Mouse (Mus musculus): ENCODE data around the gene Prkaa2. TPM values are rescaled to one million over a fixed set of nuclear protein-coding genes. Genes with fewer than 3 reads are reported as not detected.

The Prkaa2 gene
- total and polyA plus RNA-seq, 2 experiments from 2014 or later, result 14.5 to 29.1 TPM

DNA sequence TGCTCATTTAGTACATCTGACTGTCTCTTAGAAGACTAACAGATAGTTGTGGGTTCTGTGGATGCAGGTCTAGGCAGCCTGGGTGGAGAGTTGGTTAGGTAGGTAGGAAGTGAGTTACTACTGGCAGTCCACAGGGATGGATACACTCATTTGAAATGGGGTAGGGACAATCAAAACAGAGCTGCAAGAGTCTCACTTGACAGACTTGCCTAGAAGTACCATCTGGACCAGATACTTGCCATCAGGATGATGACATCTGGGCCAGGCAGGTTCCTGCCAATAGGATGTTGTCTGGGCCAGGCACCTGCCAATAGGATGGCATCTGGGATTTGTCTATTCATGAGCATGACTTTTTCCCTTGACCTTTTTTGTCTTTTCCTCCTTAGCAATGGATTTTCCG lies 108.0 kb downstream of the Prkaa2 start:
- DNase-seq, result peak; percentile 57

GRCm38 (mm10) chr4:104999702-105000101 lies 110.0 kb downstream of the Prkaa2 start:
- Histone ChIP-seq H3K9ac (no peak overlapping the region), H3K27me3 (ENCODE audit: insufficient read depth, low read length) (no peaks in the 10 kb centered on the region), H3K4me3 (ENCODE audit: low read depth, low read length) (no peak overlapping the region), H3K36me3 (ENCODE audit: insufficient read depth) (no peaks in the 10 kb centered on the region), H3K4me1 (ENCODE audit: insufficient read depth) (no peaks in the 10 kb centered on the region), H3K27ac (ENCODE audit: low read depth, low read length) (no peak overlapping the region), H3K4me2 (ENCODE audit: low read depth) (no peak overlapping the region), H3K9me3 (ENCODE audit: low read length) (no peaks in the 10 kb centered on the region)
- DNase-seq (no peak), ATAC-seq (no peak)
- TF ChIP-seq CTCF (IDR thresholded peaks at IDR 0.05; ENCODE audit: low read depth), result no peak
- WGBS, result 73% methylated on average over 5 of the region's 5 CpGs

More for the DNA sequence above, 108.0 kb downstream of the Prkaa2 start:
- TF ChIP-seq CTCF (IDR thresholded peaks at IDR 0.05; ENCODE audit: low read depth), result no peak
- Histone ChIP-seq H3K36me3 (ENCODE audit: insufficient read depth) (no peaks in the 10 kb centered on the region), H3K4me3 (ENCODE audit: low read depth, low read length) (no peak overlapping the region), H3K9ac (no peak overlapping the region), H3K4me2 (ENCODE audit: low read depth) (no peak overlapping the region), H3K27me3 (ENCODE audit: insufficient read depth, low read length) (no peaks in the 10 kb centered on the region), H3K4me1 (ENCODE audit: insufficient read depth) (no peaks in the 10 kb centered on the region), H3K27ac (ENCODE audit: low read depth, low read length) (0 out of 2 replicates have a peak overlapping the region, but pooled peaks have one; percentile 23), H3K9me3 (ENCODE audit: low read length) (no peaks in the 10 kb centered on the region)
- 79% methylated on average over 1 of the region's 1 CpGs for WGBS
- peak; percentile 51; the same call in 1 of the 2 replicates for ATAC-seq

- no peaks in the 10 kb centered on the region for H3K27me3 ChIP-seq (ENCODE audit: insufficient read depth, low read length)
- no peaks in the 10 kb centered on the region for H3K9me3 ChIP-seq (ENCODE audit: low read length)
- no peaks in the 10 kb centered on the region for H3K4me1 ChIP-seq (ENCODE audit: insufficient read depth)
- H3K4me2 ChIP-seq (ENCODE audit: low read depth), result no peak overlapping the region
- no peak overlapping the region for H3K4me3 ChIP-seq (ENCODE audit: low read depth, low read length)
- no peaks in the 10 kb centered on the region for H3K36me3 ChIP-seq (ENCODE audit: insufficient read depth)
- no peak overlapping the region for H3K27ac ChIP-seq (ENCODE audit: low read depth, low read length)
- no peak for DNase-seq
- ATAC-seq, result no peak
- H3K9ac ChIP-seq, result no peak overlapping the region
- no peak for TF ChIP-seq CTCF (IDR thresholded peaks at IDR 0.05; ENCODE audit: low read depth)
- WGBS, result 89% methylated on average over 10 of the region's 10 CpGs
Observed at GRCm38 (mm10) chr4:104993140-104993874, 116.4 kb downstream of the Prkaa2 start.

- Histone ChIP-seq H3K4me3 (ENCODE audit: low read depth, low read length) (no peak overlapping the region), H3K27ac (ENCODE audit: low read depth, low read length) (no peak overlapping the region), H3K9ac (no peak overlapping the region), H3K36me3 (ENCODE audit: insufficient read depth) (no peaks in the 10 kb centered on the region), H3K4me2 (ENCODE audit: low read depth) (no peak overlapping the region), H3K27me3 (ENCODE audit: insufficient read depth, low read length) (no peaks in the 10 kb centered on the region), H3K4me1 (ENCODE audit: insufficient read depth) (no peaks in the 10 kb centered on the region), H3K9me3 (ENCODE audit: low read length) (no peaks in the 10 kb centered on the region)
- DNase-seq (no peak), ATAC-seq (no peak)
- 80% methylated on average over 3 of the region's 3 CpGs for WGBS
- TF ChIP-seq CTCF (IDR thresholded peaks at IDR 0.05; ENCODE audit: low read depth), result no peak
Observed at GRCm38 (mm10) chr4:104992271-104992670, 117.4 kb downstream of the Prkaa2 start.

GRCm38 (mm10) chr4:104990686-104991085 lies 119.0 kb downstream of the Prkaa2 start:
- no peaks in the 10 kb centered on the region for H3K9me3 ChIP-seq (ENCODE audit: low read length)
- H3K4me1 ChIP-seq (ENCODE audit: insufficient read depth), result no peaks in the 10 kb centered on the region
- DNase-seq (no peak), ATAC-seq (no peak)
- 59% methylated on average over 3 of the region's 3 CpGs for WGBS
- H3K4me3 ChIP-seq (ENCODE audit: low read depth, low read length), result no peak overlapping the region
- no peak overlapping the region for H3K27ac ChIP-seq (ENCODE audit: low read depth, low read length)
- no peak overlapping the region for H3K4me2 ChIP-seq (ENCODE audit: low read depth)
- H3K9ac ChIP-seq, result no peak overlapping the region
- no peaks in the 10 kb centered on the region for H3K36me3 ChIP-seq (ENCODE audit: insufficient read depth)
- H3K27me3 ChIP-seq (ENCODE audit: insufficient read depth, low read length), result no peaks in the 10 kb centered on the region
- no peak for TF ChIP-seq CTCF (IDR thresholded peaks at IDR 0.05; ENCODE audit: low read depth)

GRCm38 (mm10) chr4:104990016-104990415 lies 119.7 kb downstream of the Prkaa2 start:
- no peak for TF ChIP-seq CTCF (IDR thresholded peaks at IDR 0.05; ENCODE audit: low read depth)
- H3K36me3 ChIP-seq (ENCODE audit: insufficient read depth), result no peaks in the 10 kb centered on the region
- H3K27ac ChIP-seq (ENCODE audit: low read depth, low read length), result no peak overlapping the region
- H3K9ac ChIP-seq, result no peak overlapping the region
- no peak overlapping the region for H3K4me3 ChIP-seq (ENCODE audit: low read depth, low read length)
- no peaks in the 10 kb centered on the region for H3K4me1 ChIP-seq (ENCODE audit: insufficient read depth)
- no peaks in the 10 kb centered on the region for H3K27me3 ChIP-seq (ENCODE audit: insufficient read depth, low read length)
- no peak overlapping the region for H3K4me2 ChIP-seq (ENCODE audit: low read depth)
- no peak for ATAC-seq
- no peaks in the 10 kb centered on the region for H3K9me3 ChIP-seq (ENCODE audit: low read length)
- no peak for DNase-seq
- WGBS, result 62% methylated on average over 6 of the region's 6 CpGs

GRCm38 (mm10) chr4:104988709-104989108 lies 121.0 kb downstream of the Prkaa2 start:
- H3K36me3 ChIP-seq (ENCODE audit: insufficient read depth), result no peaks in the 10 kb centered on the region
- WGBS, result 90% methylated on average over 7 of the region's 7 CpGs
- no peaks in the 10 kb centered on the region for H3K4me1 ChIP-seq (ENCODE audit: insufficient read depth)
- DNase-seq (no peak), ATAC-seq (no peak)
- no peak overlapping the region for H3K4me3 ChIP-seq (ENCODE audit: low read depth, low read length)
- no peaks in the 10 kb centered on the region for H3K27me3 ChIP-seq (ENCODE audit: insufficient read depth, low read length)
- H3K27ac ChIP-seq (ENCODE audit: low read depth, low read length), result no peak overlapping the region
- no peak overlapping the region for H3K9ac ChIP-seq
- no peak overlapping the region for H3K4me2 ChIP-seq (ENCODE audit: low read depth)
- no peaks in the 10 kb centered on the region for H3K9me3 ChIP-seq (ENCODE audit: low read length)
- no peak for TF ChIP-seq CTCF (IDR thresholded peaks at IDR 0.05; ENCODE audit: low read depth)

All from forebrain, postnatal 0 days (tissue).